Mouse (Mus musculus) hindbrain, postnatal 0 days (tissue): ENCODE results near the gene Umodl1. TPM values are rescaled to one million over a fixed set of nuclear protein-coding genes. Genes with fewer than 3 reads are reported as not detected.

Experiments used
- ATAC-seq: fragments of 200-750 bp; cut with Nextera tagmentation; 2 replicates; pipeline ENCODE4 v1.8.0; 2017; ENCODE audit warnings: mild to moderate bottlenecking, moderate TSS enrichment, moderate library complexity
- DNase-seq: peaks from one replicate; pipeline ENCODE4 v3.0.0-alpha.2; 2015; ENCODE audit warnings: low spot score
- H3K27ac ChIP-seq: fragments of 300-500 bp; sonication (generic); 2 replicates; pipeline ENCODE4 v1.5.1; 2014; ENCODE audit warnings: mild to moderate bottlenecking
- H3K27me3 ChIP-seq: fragments of 300-500 bp; sonication (generic); 2 replicates; pipeline ENCODE4 v1.6.1; 2014; ENCODE audit warnings: low read length, mixed read lengths; ENCODE audit not compliant: insufficient read depth
- H3K36me3 ChIP-seq: fragments of 300-500 bp; sonication (generic); 2 replicates; pipeline ENCODE4 v1.6.1; 2014; ENCODE audit warnings: low read length, mixed read lengths; ENCODE audit not compliant: insufficient read depth
- H3K4me1 ChIP-seq: fragments of 300-500 bp; sonication (generic); 2 replicates; pipeline ENCODE4 v1.6.1; 2014; ENCODE audit warnings: antibody characterized with exemption, low read length, mixed read lengths; ENCODE audit not compliant: insufficient read depth
- H3K4me2 ChIP-seq: fragments of 300-500 bp; sonication (generic); 2 replicates; pipeline ENCODE4 v1.6.1; 2014; ENCODE audit warnings: low read depth, mild to moderate bottlenecking, low read length, moderate library complexity, mixed read lengths
- H3K4me3 ChIP-seq: fragments of 300-500 bp; sonication (generic); 2 replicates; pipeline ENCODE4 v1.5.1; 2014; ENCODE audit warnings: low read length
- H3K9ac ChIP-seq: fragments of 300-500 bp; sonication (generic); replicated peaks from 2 replicates; pipeline ENCODE4 v1.6.1; 2014; ENCODE audit warnings: mild to moderate bottlenecking, low read length, moderate library complexity, mixed read lengths
- H3K9me3 ChIP-seq: fragments of 300-500 bp; sonication (generic); 2 replicates; pipeline ENCODE4 v1.6.1; 2016; ENCODE audit warnings: low read length, mixed read lengths
- CTCF ChIP-seq: IDR thresholded peaks from 2 replicates; pipeline ENCODE4 v1.5.1; 2016; ENCODE audit warnings: antibody characterized with exemption, control low read depth, low read depth
- WGBS: fragments of 180-500 bp; shearing (Covaris S2); extraction: QIAGEN DNeasy Blood & Tissue Kit; methylation state at CpG from one replicate; pipeline ENCODE4 v1.1.7; 2014; 5-methylcytosine and 5-hydroxymethylcytosine counted together
- polyA plus RNA-seq: library from polyadenylated mRNA; unstranded; fragments of >200 nt; fragmentation: Nextera tagmentation; extraction: Ambion mirVana; gene quantifications from 2 replicates; pipeline ENCODE4 v1.2.1, GENCODE M21; 2015
- total RNA-seq: library from RNA; depleted of rRNA; stranded (reverse); fragments of >200 nt; gene quantifications from 2 replicates; pipeline ENCODE4 v1.2.3, GENCODE M21; 2014

Umodl1 gene
- total and polyA plus RNA-seq, 2 experiments from 2014 or later = 0.06 to 0.42 TPM

DNA sequence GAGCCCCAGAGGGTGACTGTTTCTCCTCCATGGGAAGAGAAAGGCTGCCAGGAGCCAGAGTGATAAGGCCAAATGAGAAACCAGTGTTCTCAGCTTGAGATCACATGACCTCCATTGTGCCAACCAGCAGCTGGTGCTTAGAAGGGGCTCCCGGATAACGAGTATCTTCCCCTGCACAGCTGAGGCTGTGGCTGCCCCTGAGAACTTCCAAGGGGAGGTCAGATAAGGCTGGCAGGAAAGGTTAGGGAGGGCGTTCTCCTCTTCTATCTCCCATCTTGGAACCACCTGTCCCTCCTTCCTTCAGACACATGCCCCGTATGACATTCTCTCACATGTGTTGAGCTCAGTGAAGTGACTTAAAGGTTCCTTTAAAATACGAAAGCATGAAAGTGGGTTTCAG is 79.7 kb downstream of the Umodl1 start:
- peak; percentile 58; the same call in 1 of the 2 replicates for ATAC-seq
- 0 out of 2 replicates have a peak overlapping the region, but pooled peaks have one; percentile 36 for H3K27ac ChIP-seq
- no peak for TF ChIP-seq CTCF

DNA sequence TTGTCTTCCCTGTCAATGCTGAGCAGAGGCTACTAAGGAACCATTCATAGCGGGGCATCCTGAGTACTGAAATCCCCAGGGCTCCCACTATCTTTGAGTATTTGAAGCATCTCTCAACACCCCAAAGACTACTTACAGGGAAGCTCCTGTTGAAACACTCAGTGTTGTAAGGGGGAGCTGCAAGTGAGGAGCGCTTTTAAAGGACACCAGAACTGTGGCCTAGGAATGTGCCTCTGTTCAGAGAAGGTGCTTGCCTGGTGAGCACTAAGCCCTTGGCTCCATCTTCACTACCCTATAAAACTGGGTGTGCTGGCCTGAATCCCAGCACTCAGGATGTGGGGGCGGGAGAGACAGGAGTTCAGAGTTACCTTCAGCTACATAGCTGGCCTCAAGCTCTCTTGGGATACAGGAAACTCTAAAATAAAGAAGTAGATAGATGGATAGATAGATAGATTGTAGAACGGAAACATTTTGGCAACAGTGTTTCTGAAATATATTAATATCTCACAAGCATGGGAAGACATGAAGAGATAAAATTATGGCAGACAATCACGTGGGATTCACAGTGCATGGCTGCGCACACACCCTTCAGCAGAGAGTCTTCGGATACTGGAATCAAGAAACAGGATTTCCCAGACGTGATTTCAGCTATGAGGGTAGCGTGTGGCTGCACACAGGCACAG is 80.4 kb downstream of the Umodl1 start:
- DNase-seq (no peak), ATAC-seq (no peak)
- H3K9ac ChIP-seq = no peak overlapping the region
- 0 out of 2 replicates have a peak overlapping the region, but pooled peaks have one; percentile 36 for H3K27ac ChIP-seq
- H3K27me3 ChIP-seq = no peaks in the 10 kb centered on the region
- no peak for TF ChIP-seq CTCF
- no peaks in the 10 kb centered on the region for H3K36me3 ChIP-seq
- 0 out of 2 replicates have a peak, but pooled peaks cover 4% of the 10 kb centered on the region for H3K9me3 ChIP-seq
- WGBS = 88% methylated on average over 9 of the region's 9 CpGs
- H3K4me1 ChIP-seq = peaks cover 8% of the 10 kb centered on the region; the same call in 1 of the 2 replicates
- no peak overlapping the region for H3K4me3 ChIP-seq
- H3K4me2 ChIP-seq = no peak overlapping the region

More for the DNA sequence above, 79.7 kb downstream of the Umodl1 start:
- Histone ChIP-seq H3K36me3 (no peaks in the 10 kb centered on the region), H3K4me1 (peaks cover 8% of the 10 kb centered on the region; the same call in 1 of the 2 replicates), H3K27me3 (no peaks in the 10 kb centered on the region), H3K4me2 (no peak overlapping the region), H3K9me3 (0 out of 2 replicates have a peak, but pooled peaks cover 4% of the 10 kb centered on the region), H3K9ac (no peak overlapping the region), H3K4me3 (no peak overlapping the region)
- WGBS = 30% methylated on average over 5 of the region's 5 CpGs
- DNase-seq = peak; percentile 67

DNA sequence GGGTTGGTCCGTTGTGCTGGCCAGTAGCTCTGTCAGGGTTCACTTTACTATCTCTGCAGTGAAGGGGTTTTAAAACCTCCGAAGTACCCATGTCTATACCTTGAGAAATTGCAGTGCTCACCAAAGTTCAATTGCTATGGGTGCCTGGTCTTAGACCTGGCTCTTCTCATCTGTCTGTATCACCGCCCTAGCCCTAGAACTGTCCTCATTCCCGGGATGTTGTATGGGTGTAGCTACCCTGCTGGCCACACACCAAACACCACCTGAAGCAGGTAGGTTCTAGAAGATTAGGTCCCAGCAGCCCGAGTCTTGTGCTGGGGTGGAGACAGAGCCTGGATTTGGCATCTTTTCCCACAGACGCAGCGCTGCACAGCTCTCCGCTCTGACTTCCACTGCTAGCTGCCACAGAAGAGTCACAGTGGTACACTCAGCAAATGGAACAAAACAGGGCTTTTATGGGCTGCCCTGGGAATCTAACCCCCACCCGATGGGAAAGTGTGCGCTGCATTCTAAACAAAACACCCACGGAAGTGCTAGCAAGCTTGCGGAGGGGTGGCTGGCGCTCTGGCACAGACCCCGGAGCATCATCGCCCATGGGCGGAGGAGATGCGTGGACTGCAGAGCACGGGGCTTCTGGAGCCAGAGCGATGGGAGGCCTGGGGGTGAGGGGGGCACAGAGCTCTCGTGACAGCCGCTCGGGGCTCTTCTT is 81.9 kb downstream of the Umodl1 start:
- Histone ChIP-seq H3K27me3 (no peaks in the 10 kb centered on the region), H3K9ac (no peak overlapping the region), H3K4me3 (no peak overlapping the region), H3K4me1 (peaks cover 8% of the 10 kb centered on the region; the same call in 1 of the 2 replicates), H3K36me3 (no peaks in the 10 kb centered on the region), H3K4me2 (peak overlapping the region; percentile 29), H3K9me3 (0 out of 2 replicates have a peak, but pooled peaks cover 4% of the 10 kb centered on the region), H3K27ac (peak overlapping the region; percentile 34; the same call in 1 of the 2 replicates)
- WGBS = 55% methylated on average over 22 of the region's 22 CpGs
- no peak for TF ChIP-seq CTCF
- DNase-seq (peak; percentile 67), ATAC-seq (peak; percentile 80)

DNA sequence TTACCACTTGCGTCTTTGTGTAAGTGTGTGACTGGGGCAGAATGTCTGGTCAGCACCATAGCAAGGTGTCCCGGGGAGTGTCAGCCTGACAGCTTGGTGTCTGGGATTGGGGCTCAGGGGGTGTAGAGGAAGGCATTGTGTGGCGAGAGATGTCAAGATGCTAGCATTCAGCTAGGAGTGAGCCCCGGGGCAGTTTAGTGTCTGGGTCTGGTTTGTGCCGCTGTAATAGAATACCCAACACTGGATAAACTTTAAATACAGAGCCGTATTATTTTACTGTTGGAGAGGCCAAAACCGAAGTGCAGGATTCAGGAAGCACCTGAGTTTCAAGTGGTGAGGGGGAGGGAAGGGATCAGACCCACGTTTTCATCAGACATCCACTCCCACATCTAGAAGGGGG is 82.9 kb downstream of the Umodl1 start:
- H3K4me3 ChIP-seq = no peak overlapping the region
- 83% methylated on average over 8 of the region's 8 CpGs for WGBS
- no peaks in the 10 kb centered on the region for H3K27me3 ChIP-seq
- H3K9ac ChIP-seq = no peak overlapping the region
- H3K36me3 ChIP-seq = no peaks in the 10 kb centered on the region
- TF ChIP-seq CTCF = no peak
- no peak overlapping the region for H3K27ac ChIP-seq
- H3K9me3 ChIP-seq = 0 out of 2 replicates have a peak, but pooled peaks cover under 1% of the 10 kb centered on the region
- peaks cover 8% of the 10 kb centered on the region; the same call in 1 of the 2 replicates for H3K4me1 ChIP-seq
- DNase-seq = no peak
- no peak overlapping the region for H3K4me2 ChIP-seq
- ATAC-seq = no peak

DNA sequence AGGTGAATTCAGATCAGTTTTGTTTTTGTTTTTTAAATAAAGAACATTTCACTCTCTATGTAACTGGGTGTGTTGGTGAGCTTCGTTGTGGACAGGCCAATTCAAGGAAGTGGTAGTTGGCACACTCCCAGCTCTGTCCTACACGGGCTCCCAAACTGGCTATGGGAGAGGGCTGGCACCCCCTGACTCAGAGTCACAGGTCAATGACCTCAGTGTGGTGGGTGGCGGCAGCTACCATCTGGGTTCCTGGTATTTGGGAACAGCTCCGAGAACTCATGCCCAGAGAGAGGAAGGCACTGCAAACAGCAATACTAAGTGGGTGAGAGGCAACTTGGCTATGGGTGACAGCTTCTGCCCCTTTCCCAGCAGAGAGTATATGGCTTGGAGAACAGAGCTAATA is 83.9 kb downstream of the Umodl1 start:
- DNase-seq (no peak), ATAC-seq (no peak)
- WGBS = 54% methylated on average over 4 of the region's 4 CpGs
- Histone ChIP-seq H3K27ac (no peak overlapping the region), H3K4me1 (peaks cover 8% of the 10 kb centered on the region; the same call in 1 of the 2 replicates), H3K36me3 (no peaks in the 10 kb centered on the region), H3K4me3 (no peak overlapping the region), H3K27me3 (no peaks in the 10 kb centered on the region), H3K9me3 (no peaks in the 10 kb centered on the region), H3K4me2 (no peak overlapping the region), H3K9ac (no peak overlapping the region)
- TF ChIP-seq CTCF = no peak

DNA sequence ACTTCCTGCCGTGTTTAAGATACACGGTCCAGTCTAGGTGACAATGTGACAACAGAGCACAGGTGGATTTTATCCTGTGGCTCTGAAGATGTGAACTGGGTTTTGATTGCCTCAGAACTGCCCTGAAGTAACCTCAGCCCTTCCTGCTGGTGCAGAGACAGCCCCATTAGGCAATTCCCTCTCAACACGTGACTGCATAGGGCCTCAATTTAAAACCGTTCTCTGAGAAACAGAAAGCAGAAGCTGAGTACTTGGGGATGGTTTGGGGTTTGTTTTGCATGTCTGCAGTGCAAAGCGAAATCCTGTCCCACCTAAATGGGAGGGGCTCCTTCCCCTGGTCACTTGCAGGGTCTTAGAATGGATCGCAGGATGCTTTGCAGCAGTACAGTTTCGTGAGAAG is 85.2 kb downstream of the Umodl1 start:
- 73% methylated on average over 7 of the region's 7 CpGs for WGBS
- TF ChIP-seq CTCF = no peak
- H3K9ac ChIP-seq = no peak overlapping the region
- no peak overlapping the region for H3K4me2 ChIP-seq
- H3K4me1 ChIP-seq = 0 out of 2 replicates have a peak, but pooled peaks cover under 1% of the 10 kb centered on the region
- H3K27ac ChIP-seq = no peak overlapping the region
- no peak for DNase-seq
- H3K4me3 ChIP-seq = no peak overlapping the region
- H3K36me3 ChIP-seq = no peaks in the 10 kb centered on the region
- no peaks in the 10 kb centered on the region for H3K9me3 ChIP-seq
- no peaks in the 10 kb centered on the region for H3K27me3 ChIP-seq
- ATAC-seq = no peak
